Mouse (Mus musculus) right cerebral cortex, postnatal 25 days (tissue): Measurements from ENCODE around the gene Plb1.

Source experiments
- DNase-seq: peaks from one replicate; pipeline ENCODE4 v3.0.0; 2022

Gene Plb1

GRCm38 (mm10) chr5:32403082-32403953 lies 170.8 kb downstream of the Plb1 start:
- no peak for DNase-seq

GRCm38 (mm10) chr5:32405199-32405855 lies 172.8 kb downstream of the Plb1 start:
- no peak for DNase-seq

- no peak for DNase-seq
These were observed 176.3 kb downstream of the Plb1 start for GRCm38 (mm10) chr5:32408771-32409170.

GRCm38 (mm10) chr5:32409747-32410146 lies 177.2 kb downstream of the Plb1 start:
- DNase-seq, result no peak

- no peak for DNase-seq
These were observed 178.6 kb downstream of the Plb1 start for GRCm38 (mm10) chr5:32410954-32411688.

GRCm38 (mm10) chr5:32412186-32412950 lies 179.9 kb downstream of the Plb1 start:
- no peak for DNase-seq

GRCm38 (mm10) chr5:32413083-32413482 lies 180.6 kb downstream of the Plb1 start:
- no peak for DNase-seq

- DNase-seq, result no peak
These were observed 181.1 kb downstream of the Plb1 start for GRCm38 (mm10) chr5:32413569-32413968.

GRCm38 (mm10) chr5:32414461-32414985 lies 182.0 kb downstream of the Plb1 start:
- no peak for DNase-seq

GRCm38 (mm10) chr5:32415554-32415953 lies 183.0 kb downstream of the Plb1 start:
- no peak for DNase-seq
